Mouse (Mus musculus) heart, postnatal 0 days (tissue): Measurements from ENCODE around the gene Eprs.

Source experiments
- CTCF ChIP-seq: IDR thresholded peaks from 2 replicates; pipeline ENCODE4 v1.5.1; 2016; ENCODE audit warnings: antibody characterized with exemption, control low read depth, low read depth
- EP300 ChIP-seq: IDR thresholded peaks from 2 replicates; pipeline ENCODE4 v1.6.1; 2016; ENCODE audit warnings: antibody characterized with exemption, low read depth

GRCm38 (mm10) chr1:185335231-185335765, 27.5 kb upstream of the Eprs start:
- TF ChIP-seq CTCF (no peak), EP300 (no peak)
